Mouse (Mus musculus) brain, embryonic 14.5 days (tissue): Measurements from ENCODE around the gene Tapbp.

Source experiments
- CTCF ChIP-seq: fragments of 200-500 bp; IDR thresholded peaks from 2 replicates; pipeline ENCODE4 v1.5.1; 2012; ENCODE audit warnings: inconsistent platforms, mild to moderate bottlenecking, moderate library complexity, borderline replicate concordance; ENCODE audit not compliant: insufficient read depth, insufficient read length; ENCODE audit errors: extremely low read depth
- POLR2A ChIP-seq: fragments of 200-500 bp; IDR thresholded peaks from 2 replicates; pipeline ENCODE4 v1.6.1; 2012; ENCODE audit warnings: mild to moderate bottlenecking, inconsistent platforms, borderline replicate concordance; ENCODE audit not compliant: poor library complexity, insufficient read depth, insufficient read length, severe bottlenecking; ENCODE audit errors: extremely low read depth

GRCm38 (mm10) chr17:33947430-33948089, 31.9 kb downstream of the Tapbp start:
- TF ChIP-seq CTCF = no peak
- TF ChIP-seq POLR2A = no peak
